Mouse (Mus musculus) kidney, adult 2 months (tissue): ENCODE measurements at regions not wholly inside any gene's neighbourhood (a gene's known extent, or its start where the extent isn't known, plus 50 kb on each side); places are given as distances from the start of the nearest gene placed in this dataset.

Experiments
- CTCF ChIP-seq: fragments of 200-500 bp; conservative IDR thresholded peaks from 2 replicates; pipeline ENCODE4 v1.5.1; 2011; ENCODE audit warnings: low read depth, mild to moderate bottlenecking, control low read depth, low read length, moderate library complexity, mixed read lengths; ENCODE audit not compliant: insufficient read depth, insufficient read length
- POLR2A ChIP-seq: fragments of 200-500 bp; IDR thresholded peaks from one replicate; pipeline ENCODE4 v1.6.1; 2011; ENCODE audit warnings: low read depth, low read length, control low read depth

- TF ChIP-seq CTCF (no peak), POLR2A (no peak)
These were observed 399.2 kb upstream of the 4931417E11Rik start for GRCm38 (mm10) chr6:73868683-73869082.
